Mouse (Mus musculus) kidney, postnatal 0 days (tissue): Measurements from ENCODE around the gene Erf. TPM values are rescaled to one million over a fixed set of nuclear protein-coding genes. Genes with fewer than 3 reads are reported as not detected.

Experiments
- ATAC-seq: fragments of 200-750 bp; cut with Nextera tagmentation; replicated peaks from 2 replicates; pipeline ENCODE4 v1.8.0; 2017; ENCODE audit warnings: low read depth, moderate number of reproducible peaks, moderate TSS enrichment, moderate library complexity; ENCODE audit not compliant: low FRiP score
- DNase-seq: peaks from one replicate; pipeline ENCODE4 v3.0.0-alpha.2; 2016; ENCODE audit warnings: low spot score
- H3K27ac ChIP-seq: fragments of 300-500 bp; sonication (generic); 2 replicates; pipeline ENCODE4 v1.5.1; 2014; ENCODE audit warnings: mild to moderate bottlenecking
- H3K27me3 ChIP-seq: fragments of 300-500 bp; sonication (generic); 2 replicates; pipeline ENCODE4 v1.6.1; 2014; ENCODE audit warnings: low read length, mixed read lengths; ENCODE audit not compliant: insufficient read depth
- H3K36me3 ChIP-seq: fragments of 300-500 bp; sonication (generic); 2 replicates; pipeline ENCODE4 v1.6.1; 2014; ENCODE audit warnings: low read length, mixed read lengths; ENCODE audit not compliant: insufficient read depth
- H3K4me1 ChIP-seq: fragments of 300-500 bp; sonication (generic); replicated peaks from 2 replicates; pipeline ENCODE4 v1.6.1; 2014; ENCODE audit warnings: antibody characterized with exemption, low read length, mixed read lengths; ENCODE audit not compliant: insufficient read depth
- H3K4me2 ChIP-seq: fragments of 300-500 bp; sonication (generic); 2 replicates; pipeline ENCODE4 v1.6.1; 2014; ENCODE audit warnings: mild to moderate bottlenecking, low read length, moderate library complexity, mixed read lengths
- H3K4me3 ChIP-seq: fragments of 300-500 bp; sonication (generic); replicated peaks from 2 replicates; pipeline ENCODE4 v1.5.1; 2014; ENCODE audit warnings: low read depth, low read length
- H3K9ac ChIP-seq: fragments of 300-500 bp; sonication (generic); 2 replicates; pipeline ENCODE4 v1.6.1; 2014; ENCODE audit warnings: low read depth, low read length
- H3K9me3 ChIP-seq: fragments of 300-500 bp; sonication (generic); replicated peaks from 2 replicates; pipeline ENCODE4 v1.6.1; 2016; ENCODE audit warnings: low read length, inconsistent platforms, mixed read lengths
- CTCF ChIP-seq: IDR thresholded peaks from 2 replicates; pipeline ENCODE4 v1.5.1; 2016; ENCODE audit warnings: antibody characterized with exemption, low read depth, mild to moderate bottlenecking, moderate library complexity
- WGBS: fragments of 180-500 bp; shearing (Covaris S2); extraction: QIAGEN DNeasy Blood & Tissue Kit; methylation state at CpG from one replicate; pipeline ENCODE4 v1.1.7; 2014; 5-methylcytosine and 5-hydroxymethylcytosine counted together
- polyA plus RNA-seq: library from polyadenylated mRNA; unstranded; fragments of >200 nt; fragmentation: Nextera tagmentation; extraction: Ambion mirVana; gene quantifications from 2 replicates; pipeline ENCODE4 v1.2.1, GENCODE M21; 2015

Gene Erf
- polyA plus RNA-seq, 1 experiment from 2014 or later = 18.6 TPM

GRCm38 (mm10) chr7:25217653-25218395, 32.7 kb downstream of the Erf start:
- no peak for DNase-seq
- no peaks in the 10 kb centered on the region for H3K9me3 ChIP-seq
- WGBS = 60% methylated on average over 12 of the region's 12 CpGs
- H3K4me3 ChIP-seq = no peak overlapping the region
- no peaks in the 10 kb centered on the region for H3K36me3 ChIP-seq
- no peak overlapping the region for H3K27ac ChIP-seq
- no peaks in the 10 kb centered on the region for H3K27me3 ChIP-seq
- ATAC-seq = no peak
- H3K4me2 ChIP-seq = peak overlapping the region; percentile 87; the same call in 1 of the 2 replicates
- H3K9ac ChIP-seq = no peak overlapping the region
- peaks cover 15% of the 10 kb centered on the region for H3K4me1 ChIP-seq
- no peak for TF ChIP-seq CTCF

GRCm38 (mm10) chr7:25214172-25214571, 36.4 kb downstream of the Erf start:
- DNase-seq (no peak), ATAC-seq (no peak)
- 87% methylated on average over 2 of the region's 2 CpGs for WGBS
- H3K4me2 ChIP-seq = no peak overlapping the region
- no peaks in the 10 kb centered on the region for H3K9me3 ChIP-seq
- H3K36me3 ChIP-seq = 0 out of 2 replicates have a peak, but pooled peaks cover 9% of the 10 kb centered on the region
- H3K27me3 ChIP-seq = no peaks in the 10 kb centered on the region
- no peaks in the 10 kb centered on the region; the same call in 1 of the 2 replicates for H3K4me1 ChIP-seq
- no peak overlapping the region for H3K9ac ChIP-seq
- no peak overlapping the region for H3K27ac ChIP-seq
- TF ChIP-seq CTCF = no peak
- no peak overlapping the region for H3K4me3 ChIP-seq

- H3K4me2 ChIP-seq = no peak overlapping the region
- 0 out of 2 replicates have a peak, but pooled peaks cover 12% of the 10 kb centered on the region for H3K36me3 ChIP-seq
- ATAC-seq (no peak), DNase-seq (no peak)
- H3K4me1 ChIP-seq = no peaks in the 10 kb centered on the region
- H3K9me3 ChIP-seq = no peaks in the 10 kb centered on the region
- no peak overlapping the region for H3K4me3 ChIP-seq
- no peak overlapping the region for H3K9ac ChIP-seq
- 55% methylated on average over 3 of the region's 3 CpGs for WGBS
- no peak overlapping the region for H3K27ac ChIP-seq
- no peaks in the 10 kb centered on the region for H3K27me3 ChIP-seq
- no peak for TF ChIP-seq CTCF
These were observed 37.5 kb downstream of the Erf start for GRCm38 (mm10) chr7:25213099-25213498.

GRCm38 (mm10) chr7:25210482-25210881, 40.1 kb downstream of the Erf start:
- Histone ChIP-seq H3K9me3 (no peaks in the 10 kb centered on the region), H3K4me3 (no peak overlapping the region), H3K27me3 (no peaks in the 10 kb centered on the region), H3K27ac (no peak overlapping the region), H3K4me1 (no peaks in the 10 kb centered on the region), H3K4me2 (no peak overlapping the region), H3K9ac (no peak overlapping the region), H3K36me3 (0 out of 2 replicates have a peak, but pooled peaks cover 15% of the 10 kb centered on the region)
- 75% methylated on average over 4 of the region's 4 CpGs for WGBS
- ATAC-seq = no peak
- no peak for DNase-seq
- TF ChIP-seq CTCF = no peak

- WGBS = 21% methylated on average over 3 of the region's 3 CpGs
- Histone ChIP-seq H3K4me2 (no peak overlapping the region), H3K9me3 (no peaks in the 10 kb centered on the region), H3K9ac (no peak overlapping the region), H3K27ac (no peak overlapping the region), H3K27me3 (no peaks in the 10 kb centered on the region), H3K4me3 (no peak overlapping the region), H3K36me3 (0 out of 2 replicates have a peak, but pooled peaks cover 15% of the 10 kb centered on the region), H3K4me1 (no peaks in the 10 kb centered on the region)
- no peak for TF ChIP-seq CTCF
- DNase-seq (peak; percentile 35), ATAC-seq (no peak)
These were observed 41.4 kb downstream of the Erf start for GRCm38 (mm10) chr7:25209161-25209622.

- Histone ChIP-seq H3K4me1 (no peaks in the 10 kb centered on the region), H3K36me3 (peaks cover 25% of the 10 kb centered on the region; the same call in 1 of the 2 replicates), H3K9me3 (no peaks in the 10 kb centered on the region), H3K27me3 (no peaks in the 10 kb centered on the region), H3K27ac (no peak overlapping the region), H3K4me2 (no peak overlapping the region), H3K9ac (no peak overlapping the region), H3K4me3 (no peak overlapping the region)
- 77% methylated on average over 16 of the region's 16 CpGs for WGBS
- ATAC-seq (no peak; the same call in 1 of the 2 replicates), DNase-seq (no peak)
- TF ChIP-seq CTCF = no peak
These were observed 44.3 kb downstream of the Erf start for GRCm38 (mm10) chr7:25206094-25206830.
